15 mouse cellular contexts compared by ENCODE assay signal in genomic region chr4:125730751-125731150, GRCm38 (mm10).
"Had no signal": no experiment of that assay in that cellular context is flagged by ENCODE, and none has a peak within 500 bp of the region (broad histone marks: within the 10 kb centered on the region; RNA-seq: fewer than 3 reads in every experiment).

No protein-coding gene starts in this region.

- H3K36me3 ChIP-seq: neural tube, embryonic 13.5 days; stomach, embryonic 15.5 days had no signal

- H3K4me2 ChIP-seq: stomach, embryonic 15.5 days had no signal

- H3K27ac ChIP-seq: stomach, embryonic 15.5 days; stomach, postnatal 0 days had no signal

- H3K9ac ChIP-seq: stomach, embryonic 15.5 days had no signal

- H3K9me3 ChIP-seq: neural tube, embryonic 13.5 days; stomach, embryonic 15.5 days had no signal

- H3K4me3 ChIP-seq: stomach, embryonic 15.5 days had no signal

- DNase-seq: retina, postnatal 1 day; right cerebral cortex, adult 18-20 months; right cerebral cortex, postnatal 14 days; right cerebral cortex, postnatal 25 days; right cerebral cortex, postnatal 4 days; spleen, adult 18-20 months; thymus, adult 18-20 months; thymus, adult 2 months; thymus, postnatal 14 days; thymus, postnatal 25 days; thymus, postnatal 36 days; thymus, postnatal 4 days had no signal
